Mouse (Mus musculus): ENCODE data around the gene Rnf207. TPM values are rescaled to one million over a fixed set of nuclear protein-coding genes. Genes with fewer than 3 reads are reported as not detected.
A peak's percentile ranks its signal among the peaks of the same experiment; 100 is the strongest.

The Rnf207 gene
- polyA plus RNA-seq, 1 experiment from 2014 or later, result 0.36 TPM

DNA sequence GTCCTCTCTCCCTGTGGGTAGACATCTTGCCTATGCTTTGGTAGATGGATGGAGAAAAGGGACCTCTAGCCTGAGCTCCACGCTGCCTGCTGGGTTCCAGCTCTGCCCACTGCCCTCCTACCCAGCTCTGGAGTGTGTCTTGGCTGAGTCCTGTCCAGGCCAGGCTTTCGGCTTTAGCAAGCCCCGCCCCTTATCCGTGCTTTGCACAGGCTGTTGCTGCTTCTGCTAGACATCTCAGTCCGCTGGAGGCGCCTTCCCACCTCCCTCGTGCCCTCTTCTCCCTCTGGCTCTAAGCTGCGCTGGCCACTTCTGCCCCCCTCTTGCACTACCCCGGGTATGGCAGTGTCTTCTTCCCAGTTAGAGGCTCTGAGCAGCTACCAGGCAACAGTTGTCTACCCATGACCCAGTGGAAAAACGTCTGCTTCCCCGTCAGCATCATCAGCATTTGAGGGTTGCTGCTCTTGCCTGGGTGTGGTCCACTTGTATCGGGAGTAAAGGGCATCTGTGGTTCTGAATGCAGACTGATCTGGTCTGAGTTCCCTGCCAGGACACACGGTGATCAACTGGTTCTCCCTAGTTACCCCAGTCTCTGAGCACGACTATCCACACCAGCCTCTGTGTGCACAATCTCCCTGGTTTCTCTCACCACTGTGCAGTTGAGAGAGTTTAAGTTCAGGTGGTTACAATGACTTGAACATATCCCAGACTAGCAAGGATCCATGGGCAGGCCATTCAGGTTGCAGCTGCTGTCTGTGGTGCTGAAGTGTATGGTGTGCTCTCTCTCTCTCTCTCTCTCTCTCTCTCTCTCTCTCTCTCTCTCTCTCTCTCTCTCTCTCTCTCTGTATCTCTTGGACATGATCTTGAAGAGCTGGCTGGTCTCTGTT is 32.9 kb upstream of the Rnf207 start:
- no peaks in the 10 kb centered on the region for H3K9me3 ChIP-seq (ENCODE audit: low read depth, low read length)
- no peaks in the 10 kb centered on the region for H3K36me3 ChIP-seq (ENCODE audit: insufficient read depth)
- DNase-seq, result peak; percentile 64
- no peak for TF ChIP-seq CTCF (IDR thresholded peaks at IDR 0.05; ENCODE audit: low read depth)
- no peak overlapping the region for H3K4me2 ChIP-seq
- no peak overlapping the region for H3K4me3 ChIP-seq (ENCODE audit: low read depth, low read length)
- no peaks in the 10 kb centered on the region for H3K4me1 ChIP-seq (ENCODE audit: insufficient read depth)
- no peak; the same call in 1 of the 2 replicates for ATAC-seq (ENCODE audit: insufficient read depth)
- 8% methylated on average over 14 of the region's 14 CpGs for WGBS
- H3K27me3 ChIP-seq (ENCODE audit: insufficient read depth, low read length), result peaks cover 19% of the 10 kb centered on the region
- H3K9ac ChIP-seq, result no peak overlapping the region
- H3K27ac ChIP-seq (ENCODE audit: low read depth), result no peak overlapping the region

GRCm38 (mm10) chr4:152350722-152351421 is 32.1 kb upstream of the Rnf207 start:
- peaks cover 19% of the 10 kb centered on the region for H3K27me3 ChIP-seq (ENCODE audit: insufficient read depth, low read length)
- no peak overlapping the region for H3K27ac ChIP-seq (ENCODE audit: low read depth)
- no peak overlapping the region for H3K9ac ChIP-seq
- H3K4me3 ChIP-seq (ENCODE audit: low read depth, low read length), result no peak overlapping the region
- H3K4me2 ChIP-seq, result no peak overlapping the region
- no peak for TF ChIP-seq CTCF (IDR thresholded peaks at IDR 0.05; ENCODE audit: low read depth)
- no peaks in the 10 kb centered on the region for H3K36me3 ChIP-seq (ENCODE audit: insufficient read depth)
- no peaks in the 10 kb centered on the region for H3K4me1 ChIP-seq (ENCODE audit: insufficient read depth)
- ATAC-seq (ENCODE audit: insufficient read depth) (no peak), DNase-seq (no peak)
- 30% methylated on average over 8 of the region's 8 CpGs for WGBS
- H3K9me3 ChIP-seq (ENCODE audit: low read depth, low read length), result no peaks in the 10 kb centered on the region

DNA sequence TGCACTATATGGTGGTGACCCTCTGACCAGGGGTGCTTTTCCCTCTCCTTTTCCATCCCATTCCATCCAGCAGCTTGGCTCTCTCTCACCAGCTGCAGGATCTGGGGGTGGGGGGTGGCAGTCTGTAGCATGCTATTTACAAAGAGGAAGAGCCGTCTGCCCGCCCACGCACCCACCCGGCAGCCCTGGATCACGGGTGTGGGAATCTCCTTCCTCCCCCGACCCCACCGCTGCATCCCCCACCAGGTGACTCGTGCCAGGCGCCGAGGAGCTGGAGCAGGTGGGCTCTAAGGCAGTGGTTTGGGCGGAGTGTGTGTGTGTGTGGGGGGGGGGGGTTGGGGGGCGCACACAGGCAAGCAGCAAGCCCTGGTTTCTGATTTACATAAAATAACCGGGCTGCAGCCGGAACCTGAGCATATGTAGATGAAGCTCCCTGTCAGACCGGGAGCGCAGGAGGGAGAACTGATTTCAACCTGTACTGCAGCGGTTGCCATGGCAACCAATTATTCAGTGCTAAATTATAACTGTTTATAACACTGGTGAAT is 31.1 kb upstream of the Rnf207 start:
- DNase-seq, result peak; percentile 48
- 1% methylated on average over 16 of the region's 17 CpGs for WGBS
- ATAC-seq (ENCODE audit: insufficient read depth), result no peak

DNA sequence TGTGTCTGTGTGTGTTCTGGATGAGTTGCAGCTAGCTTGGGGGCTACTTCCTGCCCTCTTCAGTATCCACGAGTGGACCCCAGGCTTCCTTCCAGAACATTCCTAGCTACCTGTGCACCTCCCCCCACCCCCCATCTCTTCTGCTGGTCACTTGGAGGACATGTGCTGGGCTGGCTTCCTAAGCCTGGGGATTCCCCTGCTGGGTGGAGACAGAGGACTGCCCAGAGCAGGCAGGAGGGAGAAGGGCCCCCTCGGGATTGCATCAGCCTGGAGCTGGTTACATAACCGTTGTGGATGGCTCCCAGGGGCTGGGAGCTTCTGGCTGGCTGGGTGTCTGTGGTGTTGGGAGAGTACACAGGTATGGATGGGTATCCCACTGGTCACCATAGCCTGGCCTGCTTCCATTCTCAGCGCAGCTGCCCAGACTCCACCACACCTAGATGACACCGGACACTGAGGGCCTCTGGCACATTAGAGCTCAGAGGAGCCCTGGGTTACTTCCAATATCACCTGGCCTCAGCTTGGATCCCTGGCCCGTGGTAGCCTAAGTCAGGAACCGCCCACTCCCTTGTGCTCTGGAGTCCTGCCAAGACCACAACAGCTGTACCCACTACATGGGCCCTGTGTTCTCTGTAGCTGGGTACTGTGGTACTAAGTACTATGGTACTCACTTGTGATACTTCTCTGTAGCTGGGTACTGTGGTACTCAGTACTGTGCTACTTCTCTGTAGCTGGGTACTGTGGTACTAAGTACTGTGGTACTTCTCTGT is 26.5 kb upstream of the Rnf207 start:
- 34% methylated on average over 7 of the region's 7 CpGs for WGBS
- no peak overlapping the region for H3K9ac ChIP-seq
- no peak overlapping the region for H3K4me3 ChIP-seq (ENCODE audit: low read depth, low read length)
- no peak overlapping the region for H3K4me2 ChIP-seq
- DNase-seq (no peak), ATAC-seq (ENCODE audit: insufficient read depth) (peak; percentile 42; the same call in 1 of the 2 replicates)
- no peaks in the 10 kb centered on the region for H3K4me1 ChIP-seq (ENCODE audit: insufficient read depth)
- H3K9me3 ChIP-seq (ENCODE audit: low read depth, low read length), result no peaks in the 10 kb centered on the region
- peaks cover 26% of the 10 kb centered on the region for H3K27me3 ChIP-seq (ENCODE audit: insufficient read depth, low read length)
- no peaks in the 10 kb centered on the region for H3K36me3 ChIP-seq (ENCODE audit: insufficient read depth)
- no peak for TF ChIP-seq CTCF (IDR thresholded peaks at IDR 0.05; ENCODE audit: low read depth)
- no peak overlapping the region for H3K27ac ChIP-seq (ENCODE audit: low read depth)

More for the DNA sequence above, 31.1 kb upstream of the Rnf207 start:
- peaks cover 19% of the 10 kb centered on the region for H3K27me3 ChIP-seq (ENCODE audit: insufficient read depth, low read length)
- no peak overlapping the region for H3K9ac ChIP-seq
- no peak overlapping the region for H3K4me2 ChIP-seq
- no peaks in the 10 kb centered on the region for H3K4me1 ChIP-seq (ENCODE audit: insufficient read depth)
- TF ChIP-seq CTCF (IDR thresholded peaks at IDR 0.05; ENCODE audit: low read depth), result no peak
- H3K4me3 ChIP-seq (ENCODE audit: low read depth, low read length), result no peak overlapping the region
- no peaks in the 10 kb centered on the region for H3K9me3 ChIP-seq (ENCODE audit: low read depth, low read length)
- H3K27ac ChIP-seq (ENCODE audit: low read depth), result no peak overlapping the region
- H3K36me3 ChIP-seq (ENCODE audit: insufficient read depth), result no peaks in the 10 kb centered on the region

- no peak for ATAC-seq (ENCODE audit: insufficient read depth)
- Histone ChIP-seq H3K4me2 (no peak overlapping the region), H3K9me3 (ENCODE audit: low read depth, low read length) (no peaks in the 10 kb centered on the region), H3K27ac (ENCODE audit: low read depth) (no peak overlapping the region), H3K4me3 (ENCODE audit: low read depth, low read length) (no peak overlapping the region), H3K36me3 (ENCODE audit: insufficient read depth) (no peaks in the 10 kb centered on the region), H3K4me1 (ENCODE audit: insufficient read depth) (no peaks in the 10 kb centered on the region), H3K27me3 (ENCODE audit: insufficient read depth, low read length) (peaks cover 26% of the 10 kb centered on the region), H3K9ac (no peak overlapping the region)
- DNase-seq, result no peak
- TF ChIP-seq CTCF (IDR thresholded peaks at IDR 0.05; ENCODE audit: low read depth), result no peak
- WGBS, result 40% methylated on average over 7 of the region's 7 CpGs
These were observed 25.9 kb upstream of the Rnf207 start for GRCm38 (mm10) chr4:152344651-152345050.

DNA sequence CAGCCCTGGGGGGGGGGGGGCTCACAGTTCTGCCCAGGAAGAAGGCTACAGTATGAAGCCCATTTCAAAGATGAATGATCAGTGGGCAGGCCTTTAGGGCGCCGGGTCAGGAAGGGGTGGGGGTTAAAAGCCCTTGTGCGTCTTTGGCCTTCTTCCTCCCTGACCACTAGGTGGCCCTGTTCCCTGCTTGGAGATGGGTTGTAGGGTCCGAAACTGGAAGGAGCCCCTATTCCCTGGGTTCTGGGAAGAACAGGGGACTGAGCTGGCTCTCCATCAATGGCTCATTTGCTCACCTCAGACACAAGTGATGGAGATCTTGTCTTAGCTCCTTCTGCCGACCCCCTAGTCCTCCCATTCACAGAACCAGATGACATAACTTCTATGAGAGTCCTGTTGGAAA is 24.5 kb upstream of the Rnf207 start:
- no peak for ATAC-seq (ENCODE audit: insufficient read depth)

More for the DNA sequence above, 24.5 kb upstream of the Rnf207 start:
- no peaks in the 10 kb centered on the region for H3K4me1 ChIP-seq (ENCODE audit: insufficient read depth)
- 16% methylated on average over 5 of the region's 5 CpGs for WGBS
- peak; percentile 57 for DNase-seq
- H3K27ac ChIP-seq (ENCODE audit: low read depth), result no peak overlapping the region
- no peak overlapping the region for H3K4me2 ChIP-seq
- H3K36me3 ChIP-seq (ENCODE audit: insufficient read depth), result no peaks in the 10 kb centered on the region
- H3K27me3 ChIP-seq (ENCODE audit: insufficient read depth, low read length), result peaks cover 39% of the 10 kb centered on the region
- H3K9me3 ChIP-seq (ENCODE audit: low read depth, low read length), result no peaks in the 10 kb centered on the region
- no peak overlapping the region for H3K9ac ChIP-seq
- TF ChIP-seq CTCF (IDR thresholded peaks at IDR 0.05; ENCODE audit: low read depth), result peak; percentile 70
- H3K4me3 ChIP-seq (ENCODE audit: low read depth, low read length), result no peak overlapping the region
